Mouse (Mus musculus) forebrain, embryonic 14.5 days (tissue): ENCODE results near the gene B4galnt2. TPM values are rescaled to one million over a fixed set of nuclear protein-coding genes. Genes with fewer than 3 reads are reported as not detected.
"Not testable (repeated sequence)": the region's sequence is repeated elsewhere in the genome, so short reads cannot be mapped to it uniquely, and the experiment has no call there.

Experiments used
- ATAC-seq: fragments of 200-750 bp; cut with Nextera tagmentation; 2 replicates; pipeline ENCODE4 v1.8.0; 2017; ENCODE audit warnings: mild to moderate bottlenecking, moderate library complexity
- DNase-seq: peaks from one replicate; pipeline ENCODE4 v3.0.0-alpha.2; 2015; ENCODE audit warnings: low spot score
- H3K27ac ChIP-seq: fragments of 300-500 bp; sonication (generic); 2 replicates; pipeline ENCODE4 v1.5.1; 2014; ENCODE audit warnings: low read depth, mild to moderate bottlenecking, control low read depth, low read length, moderate library complexity
- H3K27me3 ChIP-seq: fragments of 300-500 bp; sonication (generic); replicated peaks from 2 replicates; pipeline ENCODE4 v1.6.1; 2014; ENCODE audit warnings: low read length, control low read depth, mixed read lengths; ENCODE audit not compliant: control insufficient read depth, insufficient read depth
- H3K36me3 ChIP-seq: fragments of 300-500 bp; sonication (generic); 2 replicates; pipeline ENCODE4 v1.6.1; 2014; ENCODE audit warnings: low read length, control low read depth; ENCODE audit not compliant: control insufficient read depth, insufficient read depth
- H3K4me1 ChIP-seq: fragments of 300-500 bp; sonication (generic); 2 replicates; pipeline ENCODE4 v1.6.1; 2014; ENCODE audit warnings: antibody characterized with exemption, low read length, control low read depth; ENCODE audit not compliant: control insufficient read depth, insufficient read depth
- H3K4me2 ChIP-seq: fragments of 300-500 bp; sonication (generic); 2 replicates; pipeline ENCODE4 v1.6.1; 2014; ENCODE audit warnings: mild to moderate bottlenecking, control low read depth, low read length
- H3K4me3 ChIP-seq: fragments of 300-500 bp; sonication (generic); 2 replicates; pipeline ENCODE4 v1.5.1; 2014; ENCODE audit warnings: low read depth, low read length, control low read depth
- H3K9ac ChIP-seq: fragments of 300-500 bp; sonication (generic); 2 replicates; pipeline ENCODE4 v1.6.1; 2014; ENCODE audit warnings: mild to moderate bottlenecking, low read length, control low read depth, moderate library complexity
- H3K9me3 ChIP-seq: fragments of 300-500 bp; sonication (generic); replicated peaks from 2 replicates; pipeline ENCODE4 v1.6.1; 2016; ENCODE audit warnings: low read length, control low read depth, mixed read lengths; ENCODE audit not compliant: control insufficient read depth
- WGBS: fragments of 180-500 bp; shearing (Covaris S2); extraction: QIAGEN DNeasy Blood & Tissue Kit; methylation state at CpG from one replicate; pipeline ENCODE4 v1.1.7; 2014; 5-methylcytosine and 5-hydroxymethylcytosine counted together
- polyA plus RNA-seq: library from polyadenylated mRNA; unstranded; fragments of >200 nt; fragmentation: Nextera tagmentation; extraction: Ambion mirVana; gene quantifications from 2 replicates; pipeline ENCODE4 v1.2.1, GENCODE M21; 2014

B4galnt2 gene
- polyA plus RNA-seq, 1 experiment from 2014 or later = not detected

- no peak for ATAC-seq
- H3K9ac ChIP-seq = no peak overlapping the region
- WGBS = 4% methylated on average over 14 of the region's 14 CpGs
Observed at GRCm38 (mm10) chr11:95913959-95914566, 628 bp downstream of the B4galnt2 start.

GRCm38 (mm10) chr11:95911579-95911978 lies 3.1 kb downstream of the B4galnt2 start:
- Histone ChIP-seq H3K4me3 (no peak overlapping the region), H3K36me3 (no peaks in the 10 kb centered on the region), H3K9me3 (no peaks in the 10 kb centered on the region), H3K27me3 (peaks cover 50% of the 10 kb centered on the region), H3K9ac (no peak overlapping the region), H3K4me2 (no peak overlapping the region), H3K4me1 (0 out of 2 replicates have a peak, but pooled peaks cover 2% of the 10 kb centered on the region), H3K27ac (no peak overlapping the region)
- DNase-seq = no peak
- WGBS = 35% methylated on average over 6 of the region's 7 CpGs
- no peak for ATAC-seq

More at GRCm38 (mm10) chr11:95913959-95914566, 628 bp downstream of the B4galnt2 start:
- Histone ChIP-seq H3K36me3 (no peaks in the 10 kb centered on the region), H3K4me3 (peak overlapping the region; percentile 11; the same call in 1 of the 2 replicates), H3K27ac (no peak overlapping the region), H3K27me3 (peaks cover 63% of the 10 kb centered on the region), H3K4me2 (peak overlapping the region; percentile 35; the same call in 1 of the 2 replicates), H3K9me3 (no peaks in the 10 kb centered on the region), H3K4me1 (0 out of 2 replicates have a peak, but pooled peaks cover 2% of the 10 kb centered on the region)
- DNase-seq = no peak

DNA sequence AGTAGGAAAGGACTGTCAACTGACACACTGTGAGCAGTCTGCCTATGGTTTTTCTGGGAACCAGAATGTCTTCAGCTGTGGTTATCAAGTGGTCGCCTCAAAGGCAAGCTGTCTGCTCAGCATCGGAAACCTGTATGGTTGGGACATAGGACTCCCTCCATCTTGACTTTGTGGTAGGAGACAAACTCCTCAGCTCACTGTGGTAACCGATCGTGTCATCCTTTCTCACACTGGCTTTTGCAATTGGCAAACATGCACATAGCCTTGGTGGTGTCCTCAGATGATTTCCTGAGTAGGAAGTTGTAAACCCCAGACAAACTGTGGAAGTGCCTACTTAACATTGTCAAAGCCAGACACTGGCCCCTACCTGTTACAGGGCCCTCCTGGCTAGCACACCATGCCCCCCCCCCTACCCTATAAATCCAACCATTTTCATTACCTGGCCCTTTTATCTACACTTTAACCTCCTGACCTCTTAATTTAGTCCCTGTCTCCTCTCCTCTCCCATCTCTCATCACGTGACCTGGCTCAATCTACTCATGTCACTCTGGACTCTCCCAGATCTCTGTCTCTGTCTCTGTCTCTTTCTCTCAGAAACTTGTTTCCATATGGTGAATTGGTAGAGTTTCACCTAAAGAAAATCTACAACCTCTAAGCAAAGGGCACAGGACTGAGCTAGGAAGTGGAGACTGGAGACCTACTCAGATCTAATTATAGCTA lies 6.7 kb downstream of the B4galnt2 start:
- DNase-seq (no peak), ATAC-seq (no peak)
- peaks cover 21% of the 10 kb centered on the region for H3K27me3 ChIP-seq
- H3K27ac ChIP-seq = no peak overlapping the region
- no peaks in the 10 kb centered on the region for H3K4me1 ChIP-seq
- WGBS = 91% methylated on average over 5 of the region's 5 CpGs
- H3K9me3 ChIP-seq = no peaks in the 10 kb centered on the region
- H3K4me3 ChIP-seq = no peak overlapping the region
- no peak overlapping the region for H3K9ac ChIP-seq
- H3K36me3 ChIP-seq = no peaks in the 10 kb centered on the region
- H3K4me2 ChIP-seq = no peak overlapping the region

DNA sequence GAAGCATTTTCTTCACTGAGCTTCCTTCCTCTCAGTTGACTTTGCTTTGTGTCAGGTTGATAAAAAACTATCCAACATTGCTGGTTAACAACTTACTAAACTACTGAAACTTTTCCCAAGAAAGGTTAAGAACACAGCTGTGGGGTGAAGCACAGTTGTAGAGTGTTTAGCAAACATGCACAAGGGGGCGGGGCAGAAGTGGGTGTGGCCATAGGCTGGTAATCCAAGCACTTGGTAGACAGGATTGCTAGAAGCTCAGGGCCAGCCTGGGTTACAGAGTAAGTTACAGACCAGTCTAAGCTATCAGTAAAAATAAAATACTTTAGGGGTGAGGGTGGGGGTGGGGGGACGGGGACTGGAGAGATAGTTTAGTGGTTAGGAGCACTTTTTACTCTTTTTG lies 10.4 kb downstream of the B4galnt2 start:
- no peak for DNase-seq

GRCm38 (mm10) chr11:95896446-95897179 lies 18.1 kb downstream of the B4galnt2 start:
- H3K9me3 ChIP-seq = no peaks in the 10 kb centered on the region
- no peak overlapping the region for H3K27ac ChIP-seq

More for the DNA sequence above, 10.4 kb downstream of the B4galnt2 start:
- WGBS = 75% methylated on average over 2 of the region's 2 CpGs
- H3K4me3 ChIP-seq = no peak overlapping the region
- no peaks in the 10 kb centered on the region for H3K27me3 ChIP-seq
- no peak overlapping the region for H3K4me2 ChIP-seq
- no peaks in the 10 kb centered on the region for H3K9me3 ChIP-seq
- no peaks in the 10 kb centered on the region for H3K4me1 ChIP-seq
- no peak for ATAC-seq
- no peak overlapping the region for H3K9ac ChIP-seq
- H3K27ac ChIP-seq = no peak overlapping the region
- H3K36me3 ChIP-seq = no peaks in the 10 kb centered on the region

GRCm38 (mm10) chr11:95890462-95891051 lies 24.1 kb downstream of the B4galnt2 start:
- WGBS = 82% methylated on average over 2 of the region's 2 CpGs
- ATAC-seq (no peak), DNase-seq (no peak)
- H3K4me1 ChIP-seq = no peaks in the 10 kb centered on the region
- H3K4me2 ChIP-seq = no peak overlapping the region
- no peak overlapping the region for H3K27ac ChIP-seq
- no peak overlapping the region for H3K4me3 ChIP-seq
- H3K9ac ChIP-seq = no peak overlapping the region
- H3K36me3 ChIP-seq = no peaks in the 10 kb centered on the region
- no peaks in the 10 kb centered on the region for H3K27me3 ChIP-seq
- no peaks in the 10 kb centered on the region for H3K9me3 ChIP-seq

More at GRCm38 (mm10) chr11:95896446-95897179, 18.1 kb downstream of the B4galnt2 start:
- DNase-seq (no peak), ATAC-seq (no peak)
- Histone ChIP-seq H3K9ac (no peak overlapping the region), H3K4me1 (no peaks in the 10 kb centered on the region), H3K4me3 (no peak overlapping the region), H3K27me3 (no peaks in the 10 kb centered on the region), H3K36me3 (no peaks in the 10 kb centered on the region), H3K4me2 (no peak overlapping the region)
- 80% methylated on average over 14 of the region's 14 CpGs for WGBS

- not testable (repeated sequence) for H3K27me3 ChIP-seq, H3K4me1 ChIP-seq, H3K9me3 ChIP-seq, DNase-seq, H3K27ac ChIP-seq, H3K4me3 ChIP-seq, H3K9ac ChIP-seq, H3K36me3 ChIP-seq, H3K4me2 ChIP-seq, ATAC-seq
- WGBS = 85% methylated on average over 2 of the region's 2 CpGs
Observed at GRCm38 (mm10) chr11:95879861-95880260, 34.8 kb downstream of the B4galnt2 start.

DNA sequence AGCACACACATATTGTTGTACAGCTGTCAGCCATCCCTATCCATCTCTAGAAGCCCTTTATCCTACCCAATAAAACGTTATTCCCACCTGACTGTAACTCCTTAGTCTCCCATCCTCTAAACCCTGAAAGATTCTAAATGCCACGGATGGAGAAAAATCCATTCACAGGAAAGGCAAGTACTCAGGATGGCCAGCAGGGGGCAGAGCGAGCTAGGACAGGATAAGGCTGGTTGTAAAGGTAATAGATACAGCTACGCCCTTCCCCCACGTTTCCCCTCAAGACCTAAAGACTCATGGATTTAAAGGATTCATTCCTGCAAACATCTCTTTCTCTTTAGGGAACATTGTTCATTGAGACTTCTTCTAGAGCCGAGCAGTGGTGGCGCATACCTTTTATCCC lies 38.4 kb downstream of the B4galnt2 start:
- H3K9ac ChIP-seq = no peak overlapping the region
- 14% methylated on average over 7 of the region's 7 CpGs for WGBS
- H3K4me3 ChIP-seq = no peak overlapping the region
- H3K4me1 ChIP-seq = no peaks in the 10 kb centered on the region
- H3K27me3 ChIP-seq = no peaks in the 10 kb centered on the region
- H3K4me2 ChIP-seq = no peak overlapping the region
- no peak overlapping the region for H3K27ac ChIP-seq
- peak; percentile 79 for DNase-seq
- ATAC-seq = no peak
- no peaks in the 10 kb centered on the region for H3K9me3 ChIP-seq
- no peaks in the 10 kb centered on the region for H3K36me3 ChIP-seq
